Mouse (Mus musculus): ENCODE results near the gene Sgpp2.
A peak's percentile ranks its signal among the peaks of the same experiment; 100 is the strongest.

Sgpp2 gene

DNA sequence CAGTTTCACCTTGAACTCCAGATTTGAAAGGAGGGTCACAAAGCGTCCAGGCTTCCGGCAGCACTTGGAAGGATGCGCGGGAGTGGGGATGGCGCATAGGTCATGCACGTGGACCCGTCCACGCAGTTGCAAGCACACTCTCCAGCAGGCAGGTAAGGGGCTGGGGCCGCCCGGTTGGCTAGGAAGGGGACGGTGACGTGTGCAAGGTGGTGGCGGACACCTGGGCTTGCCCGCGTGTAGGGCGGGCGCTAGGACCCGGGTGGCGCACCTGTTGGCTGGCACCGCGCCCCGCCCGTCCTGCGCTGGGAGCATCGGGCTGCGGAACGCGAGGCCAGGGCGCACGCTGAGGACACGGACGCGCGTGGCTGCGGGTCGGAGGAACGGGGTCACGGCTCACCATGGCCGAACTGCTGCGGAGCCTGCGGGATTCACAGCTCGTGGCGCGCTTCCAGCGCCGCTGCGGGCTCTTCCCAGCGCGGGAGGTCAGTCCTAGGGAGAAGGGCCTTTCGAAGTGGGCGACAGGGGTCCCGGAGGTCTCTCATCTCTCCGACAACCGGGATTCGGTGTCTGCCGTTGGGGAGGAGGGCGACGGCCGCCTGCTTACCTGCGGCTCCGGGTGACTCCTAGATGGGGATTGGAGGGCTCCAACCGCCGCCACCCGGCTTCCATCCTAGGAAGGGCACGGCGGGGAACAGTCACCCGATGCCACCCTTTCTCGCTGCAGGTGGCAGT lies at the start of gene Sgpp2:
Gene Sgpp2 (plus strand): TSS at position 325 of the 732 bp plus-strand sequence.
- peak; percentile 31 for DNase-seq (ENCODE audit: low spot score)

DNA sequence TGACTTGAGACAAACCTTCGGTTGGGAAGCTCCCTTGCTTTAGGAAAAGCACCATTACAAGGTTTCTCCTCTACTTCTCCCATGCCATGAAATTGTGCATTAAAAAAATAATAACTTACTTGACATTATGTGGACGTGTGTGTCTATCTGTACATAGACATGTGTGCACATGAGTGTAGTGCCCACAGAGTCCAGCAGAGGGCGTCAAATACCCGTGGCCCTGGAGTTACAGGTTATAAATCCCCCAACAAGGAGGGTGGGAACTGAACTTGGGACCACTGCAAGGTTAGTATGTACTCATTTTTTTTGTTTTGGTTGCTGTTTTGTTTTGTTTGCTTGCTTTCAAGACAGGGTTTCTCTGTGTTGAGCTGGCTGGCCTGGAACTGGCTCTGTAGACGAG lies 42.6 kb upstream of the Sgpp2 start:
- no peak for DNase-seq (ENCODE audit: low spot score)

DNA sequence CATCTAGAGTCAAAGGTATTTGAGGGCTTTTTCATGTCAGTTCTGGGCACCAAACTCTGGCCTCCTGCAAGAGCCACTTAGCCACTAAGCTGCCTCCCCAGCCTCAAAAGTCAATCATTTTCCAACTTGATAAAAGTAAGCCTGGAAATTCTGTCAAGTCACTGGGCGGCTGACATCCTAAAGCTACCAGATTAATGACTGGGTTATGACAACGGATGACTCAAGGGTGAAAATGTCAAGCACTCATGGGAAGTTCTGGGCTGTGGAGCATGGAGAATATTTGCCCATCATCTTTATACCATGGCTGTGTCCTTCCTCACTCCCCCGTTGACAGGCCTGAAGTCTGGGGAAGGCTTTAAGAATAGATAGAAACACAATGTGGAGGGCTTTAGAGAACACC lies 37.2 kb upstream of the Sgpp2 start:
- DNase-seq (ENCODE audit: low spot score), result no peak

DNA sequence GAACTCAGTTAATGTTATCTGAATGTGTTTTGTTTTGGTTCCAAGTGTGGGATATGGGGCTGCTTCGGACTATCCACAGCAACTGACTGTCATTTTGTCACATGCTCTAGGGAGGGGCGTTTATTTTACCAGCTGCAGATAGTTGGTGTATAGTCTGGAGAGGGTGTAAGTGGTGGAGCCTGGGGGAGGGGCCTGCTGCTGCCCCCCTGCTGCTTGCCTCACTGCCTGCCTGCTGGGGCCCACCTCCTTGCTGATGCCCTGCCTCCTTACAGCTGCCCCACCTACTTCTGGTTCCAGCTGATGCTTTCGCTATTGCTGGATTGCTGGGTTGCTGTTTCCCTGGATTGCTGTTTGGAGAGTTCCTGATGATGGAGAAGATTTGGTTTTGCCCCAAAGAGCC lies 31.0 kb upstream of the Sgpp2 start:
- no peak for DNase-seq (ENCODE audit: low spot score)

DNA sequence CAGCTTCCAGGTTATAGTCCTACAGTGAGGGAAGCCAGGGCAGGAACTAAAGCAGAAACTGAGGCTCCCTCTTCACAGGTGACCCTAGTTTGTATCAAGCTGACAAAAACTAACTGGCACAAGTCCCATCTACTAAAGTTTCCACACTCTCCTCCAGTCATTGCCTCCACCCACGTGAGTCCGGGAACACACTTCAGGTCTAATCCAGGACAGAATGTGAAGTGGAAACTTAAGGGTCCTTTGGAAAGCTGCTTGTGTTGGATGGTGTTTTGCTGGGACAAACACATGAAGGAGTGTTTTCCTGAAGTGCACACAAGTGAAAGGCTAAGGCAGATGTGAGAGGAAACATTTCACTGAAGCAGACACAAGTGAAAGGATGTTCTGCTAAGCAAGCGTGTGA lies 17.7 kb upstream of the Sgpp2 start:
- peak; percentile 89 for DNase-seq (ENCODE audit: low spot score)

DNA sequence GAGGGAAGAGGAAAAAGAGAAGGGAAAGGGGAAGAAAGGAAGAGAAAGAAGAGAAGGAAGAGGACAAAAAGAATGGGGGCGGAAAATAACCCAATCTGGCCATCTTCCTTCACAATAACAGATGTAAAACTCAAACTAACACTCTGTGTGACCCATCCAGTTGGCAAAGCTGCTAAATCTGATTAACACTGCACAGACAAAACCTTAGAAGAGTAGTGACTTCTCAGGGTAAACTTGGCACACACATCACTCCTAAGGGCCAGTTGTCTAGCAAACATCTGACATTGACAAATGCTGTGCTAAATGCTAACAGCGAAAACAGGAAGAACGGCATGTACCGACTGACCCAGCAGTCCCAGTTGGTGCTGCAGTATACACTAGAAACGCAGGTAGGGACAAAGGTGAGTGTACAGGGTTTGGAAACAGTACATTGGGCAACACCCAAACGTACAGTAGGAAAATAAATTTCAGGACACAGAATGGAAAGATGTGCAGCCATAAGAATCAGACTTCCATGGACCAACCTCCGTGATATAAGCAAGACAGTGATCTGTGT lies 10.4 kb upstream of the Sgpp2 start:
- DNase-seq (ENCODE audit: low spot score), result peak; percentile 41

- DNase-seq (ENCODE audit: low spot score), result no peak
These were observed 1.5 kb upstream of the Sgpp2 start for GRCm38 (mm10) chr1:78308688-78309087.

GRCm38 (mm10) chr1:78309280-78309679 lies 865 bp upstream of the Sgpp2 start:
- DNase-seq (ENCODE audit: low spot score), result no peak

DNA sequence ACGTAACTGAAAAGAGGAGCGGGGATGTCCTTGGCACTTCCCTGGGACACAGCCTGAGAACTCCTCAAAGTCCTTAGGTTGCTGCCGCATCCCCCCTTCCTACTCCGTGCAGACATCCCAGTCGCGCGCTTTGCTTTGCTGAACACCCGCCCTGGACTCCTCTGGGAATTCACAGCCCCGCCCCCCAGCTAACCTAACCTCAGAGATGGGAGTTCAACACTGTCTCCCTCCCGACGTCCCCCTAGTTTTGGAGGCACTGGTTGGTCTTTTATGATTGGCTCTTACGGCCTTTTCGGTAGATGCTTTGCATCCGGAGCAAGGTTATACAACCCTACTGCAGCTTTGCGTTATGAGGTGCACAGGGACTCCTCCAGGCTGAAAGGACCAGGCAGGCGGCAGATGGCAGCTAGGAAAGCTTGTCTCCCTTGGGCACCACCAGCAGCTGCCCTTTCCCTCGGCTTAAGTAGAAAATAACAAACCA lies 756 bp downstream of the Sgpp2 start:
- DNase-seq (ENCODE audit: low spot score), result no peak

DNA sequence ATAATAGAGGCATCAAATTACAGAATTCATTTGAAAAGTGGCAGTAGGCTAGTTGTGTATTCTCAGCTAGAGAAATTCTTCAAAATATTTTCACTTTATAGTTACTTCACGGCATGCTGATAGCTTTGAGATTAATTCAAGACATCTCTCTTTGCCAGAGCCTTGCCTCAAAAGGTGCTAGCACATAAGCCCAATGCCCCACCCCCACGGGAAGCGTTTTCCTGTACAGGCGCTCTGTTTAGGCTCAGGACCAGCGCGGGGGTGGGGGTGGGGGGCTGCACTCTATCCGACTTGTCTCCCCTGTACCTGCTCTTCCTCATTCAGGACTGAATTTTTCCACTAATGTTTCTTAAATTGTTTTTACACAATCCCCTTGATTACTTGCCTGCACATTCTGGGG lies 1.3 kb downstream of the Sgpp2 start:
- DNase-seq (ENCODE audit: low spot score), result no peak

- no peak for DNase-seq (ENCODE audit: low spot score)
These were observed 2.8 kb downstream of the Sgpp2 start for GRCm38 (mm10) chr1:78312917-78313316.

GRCm38 (mm10) chr1:78313961-78314360 lies 3.8 kb downstream of the Sgpp2 start:
- no peak for DNase-seq (ENCODE audit: low spot score)

DNA sequence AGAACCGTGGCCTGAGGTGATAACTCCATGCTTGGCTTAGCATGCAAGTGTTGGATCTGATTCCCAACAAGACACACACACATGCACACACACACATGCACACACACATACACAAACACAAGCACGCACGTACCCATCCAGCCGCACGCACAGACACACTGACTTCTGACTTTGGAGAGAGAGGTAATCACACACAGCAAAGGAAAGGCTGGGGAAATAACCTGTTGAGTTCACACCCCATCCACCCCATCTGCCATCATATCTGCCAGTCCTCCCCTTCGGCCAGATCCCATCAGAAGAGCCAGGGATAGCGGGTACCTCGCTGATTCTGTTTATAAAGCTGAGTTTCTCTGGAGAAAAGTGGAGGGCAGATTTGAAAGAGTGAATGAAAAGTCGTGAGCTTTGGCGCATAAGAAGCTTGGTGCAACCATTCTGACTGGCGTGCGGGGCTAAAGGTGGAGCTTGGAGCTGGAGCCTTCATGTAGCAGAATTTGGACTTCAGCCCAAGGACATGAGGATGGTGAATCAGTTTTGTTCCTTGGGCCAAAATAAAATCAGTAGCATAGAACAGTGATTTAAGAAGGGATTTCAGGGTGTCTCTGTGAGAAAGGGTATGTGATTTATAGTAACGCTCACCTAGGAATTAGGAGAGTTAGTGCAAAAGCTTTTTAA lies 8.1 kb downstream of the Sgpp2 start:
- no peak for DNase-seq (ENCODE audit: low spot score)

DNA sequence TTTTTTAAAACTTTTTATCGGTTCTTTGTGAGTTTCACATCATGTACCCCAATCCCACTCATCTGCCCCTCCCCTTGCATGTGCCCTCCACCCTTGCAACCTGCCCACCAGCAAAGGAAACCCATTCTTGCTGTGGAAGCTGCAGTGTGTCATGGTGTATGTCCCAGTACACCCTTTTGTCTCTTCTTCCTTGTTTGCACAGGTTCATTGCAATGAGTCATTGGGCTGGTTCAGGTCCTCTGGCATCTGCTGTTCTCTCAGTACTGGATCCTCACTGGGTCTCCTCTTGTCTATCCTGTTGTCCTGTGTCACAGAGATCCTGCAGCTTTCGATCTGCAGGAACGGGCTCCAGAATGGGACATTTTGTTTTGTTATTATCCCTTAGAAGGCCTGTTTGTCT lies 10.1 kb downstream of the Sgpp2 start:
- DNase-seq (ENCODE audit: low spot score), result no peak

DNA sequence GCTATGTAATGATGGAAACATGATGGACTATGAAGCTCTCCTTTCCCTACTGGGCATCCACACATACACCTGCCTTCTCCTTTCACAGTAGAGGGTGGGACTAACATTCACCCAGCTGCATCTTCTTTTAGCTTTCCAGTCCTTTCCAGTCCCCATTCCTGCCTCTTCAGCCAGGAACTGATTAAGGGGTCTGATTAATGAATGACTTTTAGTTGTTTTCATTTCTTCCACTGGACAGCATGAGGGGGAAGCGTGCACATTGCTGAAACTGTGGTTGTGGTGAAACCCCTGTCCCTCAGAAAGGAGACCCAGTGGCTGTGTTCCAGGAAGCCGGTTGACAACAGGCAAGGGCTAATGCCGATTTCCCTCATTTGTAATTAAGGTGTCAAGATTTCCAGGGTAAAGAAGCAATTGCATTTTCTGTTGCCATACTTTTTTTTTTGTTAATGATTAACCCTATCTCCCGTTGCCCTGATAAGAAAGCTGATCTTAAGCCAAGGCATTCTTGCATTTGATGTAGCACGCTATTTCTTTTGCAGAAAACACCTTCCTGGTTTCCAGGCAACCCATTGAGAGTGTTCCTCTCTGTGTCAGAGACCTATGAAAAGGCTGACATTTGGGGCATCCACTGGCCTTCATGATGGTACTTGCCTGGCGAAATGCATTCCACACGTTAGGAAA lies 12.1 kb downstream of the Sgpp2 start:
- DNase-seq (ENCODE audit: low spot score), result no peak

- no peak for DNase-seq (ENCODE audit: low spot score)
These were observed 12.7 kb downstream of the Sgpp2 start for GRCm38 (mm10) chr1:78322844-78323243.

DNA sequence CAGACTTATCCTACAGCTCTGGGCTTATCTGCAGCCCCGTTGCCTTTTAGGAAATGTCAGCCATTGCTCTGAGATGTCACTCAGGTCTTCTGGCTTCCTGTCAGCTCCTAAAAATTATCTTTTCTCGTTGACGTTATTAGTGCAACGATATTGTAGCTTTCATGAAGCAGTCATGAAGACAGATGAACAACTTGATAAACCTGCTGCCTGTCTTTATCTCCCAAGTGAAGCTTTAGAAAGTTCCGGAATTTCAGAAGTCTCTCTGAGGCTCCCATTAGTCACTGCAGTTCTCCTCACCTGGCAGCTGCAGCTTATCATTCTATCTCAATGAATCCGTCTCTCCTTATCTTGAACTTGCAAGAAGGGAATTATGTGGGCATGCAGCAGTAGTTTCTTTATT lies 13.9 kb downstream of the Sgpp2 start:
- no peak for DNase-seq (ENCODE audit: low spot score)

DNA sequence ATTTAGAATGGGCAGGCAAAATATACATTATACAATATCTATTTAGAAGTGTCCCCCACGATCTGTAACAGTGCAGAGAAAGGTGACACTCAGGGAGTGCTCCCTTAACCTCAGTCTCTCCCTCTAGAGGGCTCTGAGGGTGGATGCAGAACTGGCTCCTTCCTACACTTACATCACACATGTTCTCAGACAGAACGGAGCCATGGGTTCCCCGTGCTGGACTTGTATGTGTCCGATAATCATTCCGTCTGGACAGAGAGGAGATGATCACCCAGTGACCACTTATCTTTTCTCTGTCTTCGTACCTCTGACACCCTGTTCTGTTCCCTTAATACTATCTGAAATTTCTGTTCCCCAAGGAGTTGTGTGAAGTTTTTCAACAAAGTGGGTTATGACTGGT lies 15.7 kb downstream of the Sgpp2 start:
- DNase-seq (ENCODE audit: low spot score), result no peak

GRCm38 (mm10) chr1:78328646-78329045 lies 18.5 kb downstream of the Sgpp2 start:
- DNase-seq (ENCODE audit: low spot score), result no peak

GRCm38 (mm10) chr1:78329861-78330260 lies 19.7 kb downstream of the Sgpp2 start:
- DNase-seq (ENCODE audit: low spot score), result no peak

DNA sequence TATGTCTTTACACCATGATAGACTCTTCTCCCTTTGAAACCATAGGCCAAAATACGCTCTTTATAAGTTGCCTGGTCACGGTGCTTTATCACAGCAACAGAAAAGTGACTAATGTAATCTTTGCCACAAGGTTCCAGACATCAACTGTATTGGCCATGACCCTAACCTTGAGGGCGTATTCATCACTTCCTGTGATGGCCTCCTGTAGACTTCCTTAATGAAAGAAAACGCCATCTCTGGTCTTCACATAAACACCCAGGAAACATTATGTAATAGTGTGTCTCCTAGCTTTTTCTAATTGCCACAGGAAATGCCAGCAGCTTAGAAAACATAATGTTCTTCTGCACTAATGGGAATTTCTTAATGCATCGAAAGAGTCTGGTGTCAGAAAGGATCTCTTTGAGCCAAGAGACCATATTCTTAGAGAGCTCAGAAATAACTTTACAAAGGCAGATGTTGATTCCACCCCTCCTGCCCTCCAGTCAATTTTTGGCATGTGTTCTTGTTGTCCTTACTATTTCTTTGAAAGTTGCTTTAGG lies 20.5 kb downstream of the Sgpp2 start:
- DNase-seq (ENCODE audit: low spot score), result no peak

GRCm38 (mm10) chr1:78337726-78338125 lies 27.6 kb downstream of the Sgpp2 start:
- DNase-seq (ENCODE audit: low spot score), result no peak

DNA sequence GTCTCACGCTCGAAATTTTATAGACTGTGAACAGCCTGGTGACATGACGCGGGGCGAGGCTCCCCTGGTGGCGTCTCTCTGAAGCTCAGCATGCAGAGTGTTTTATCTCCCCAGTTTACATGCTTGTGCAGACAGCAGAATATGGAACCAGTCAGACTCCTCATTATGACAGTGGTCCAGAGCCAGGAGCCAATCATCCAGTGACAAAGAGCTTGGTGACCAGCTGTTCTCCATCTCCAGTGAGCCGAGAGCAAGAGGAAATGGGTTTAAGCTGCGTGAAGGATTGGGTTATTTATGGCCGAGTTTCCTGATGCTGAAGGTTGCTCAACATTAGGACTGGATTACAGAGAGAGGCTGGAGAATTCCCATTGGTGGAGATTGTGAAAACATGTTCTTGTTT lies 28.1 kb downstream of the Sgpp2 start:
- peak; percentile 52 for DNase-seq (ENCODE audit: low spot score)
